Mouse (Mus musculus) naive thymus-derived CD4-positive, alpha-beta T cell, adult 2 months (primary cell): ENCODE data around the gene Filip1l.

ENCODE experiments used
- DNase-seq: peaks from one replicate; pipeline ENCODE4 v3.0.0-alpha.2; 2011; ENCODE audit warnings: low read depth

Gene Filip1l

DNA sequence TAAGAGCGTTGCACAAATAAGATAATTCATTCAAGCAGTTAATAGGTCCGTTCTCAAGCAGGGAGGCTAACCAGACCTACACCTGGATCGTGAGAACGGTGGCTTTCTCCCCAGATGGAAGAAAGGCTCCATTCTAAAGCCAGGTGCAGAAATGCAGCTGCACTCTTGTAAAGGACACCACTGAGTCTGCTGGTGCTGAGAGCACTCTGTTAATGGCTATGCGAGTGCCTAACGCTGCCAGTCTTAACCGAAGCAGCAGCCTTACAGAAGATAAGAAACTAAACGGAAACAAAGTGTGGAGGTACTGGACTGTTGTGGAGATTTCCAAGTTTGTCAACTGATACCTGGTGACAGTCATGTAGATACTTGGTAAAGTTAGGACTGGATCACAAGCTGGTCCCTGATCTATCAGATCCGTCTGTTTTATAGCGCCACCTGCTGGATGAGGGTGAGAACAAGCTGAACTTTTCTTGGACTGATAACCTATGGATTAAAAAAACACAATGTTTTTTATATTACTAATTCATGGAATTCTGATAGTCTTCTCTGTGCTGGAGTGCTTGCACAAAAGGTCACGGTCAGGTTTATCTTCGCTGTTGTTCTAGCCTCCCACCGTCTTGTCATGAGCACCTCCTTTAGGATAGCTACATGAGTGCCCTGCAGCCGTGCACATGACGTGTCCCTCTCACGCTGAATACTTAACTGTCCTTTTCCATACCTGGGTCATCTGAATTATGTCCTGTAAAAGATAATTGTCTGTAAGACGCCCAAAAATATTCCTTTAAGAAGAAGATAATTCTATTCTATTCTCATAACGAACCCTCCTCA, 45.7 kb downstream of the Filip1l start:
- peak; percentile 86 for DNase-seq

GRCm38 (mm10) chr16:57399566-57399965, 46.7 kb downstream of the Filip1l start:
- peak; percentile 70 for DNase-seq

GRCm38 (mm10) chr16:57401702-57402101, 48.8 kb downstream of the Filip1l start:
- DNase-seq: no peak

- peak; percentile 82 for DNase-seq
These were observed 50.0 kb downstream of the Filip1l start for GRCm38 (mm10) chr16:57402910-57403309.

DNA sequence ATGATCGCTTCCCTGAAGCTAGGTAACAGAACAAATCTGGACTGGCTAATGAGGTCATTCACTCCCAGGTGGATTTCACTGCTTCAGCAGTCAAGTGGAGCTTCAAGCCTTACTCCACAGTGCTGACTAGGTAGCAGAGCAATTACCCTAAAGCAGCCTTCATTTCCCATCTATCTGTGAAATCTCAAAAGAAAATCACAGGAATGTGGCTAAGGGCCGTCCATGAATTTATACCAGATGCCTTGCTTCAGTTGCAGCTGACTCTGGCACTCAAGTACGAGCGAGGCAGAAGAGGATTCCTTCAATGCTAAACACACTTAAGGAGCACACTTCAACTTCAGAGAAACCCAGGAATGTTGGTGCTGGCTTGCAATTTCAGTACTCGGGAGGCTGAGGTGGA, 50.9 kb downstream of the Filip1l start:
- DNase-seq: no peak

DNA sequence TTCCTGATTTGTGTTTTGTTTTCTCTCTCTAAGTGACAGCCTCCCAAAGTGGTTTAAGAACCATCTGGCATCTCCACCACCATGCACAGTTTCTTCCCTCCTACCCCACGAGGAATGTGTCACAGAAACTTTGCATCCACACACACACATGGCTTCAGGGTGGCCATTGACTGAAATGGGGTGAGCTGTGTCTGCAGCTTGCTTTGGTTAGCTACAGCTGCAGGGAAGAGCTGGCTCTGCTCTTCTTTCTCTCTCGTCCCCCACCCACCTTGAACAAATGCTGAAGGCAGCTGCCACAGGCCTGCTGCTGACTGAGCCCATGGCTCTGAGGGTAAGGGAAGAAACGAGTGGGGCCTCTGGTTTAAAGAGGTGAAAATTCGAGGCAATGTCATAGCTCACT, 59.9 kb downstream of the Filip1l start:
- DNase-seq: no peak

- no peak for DNase-seq
These were observed 63.2 kb downstream of the Filip1l start for GRCm38 (mm10) chr16:57416049-57416448.

DNA sequence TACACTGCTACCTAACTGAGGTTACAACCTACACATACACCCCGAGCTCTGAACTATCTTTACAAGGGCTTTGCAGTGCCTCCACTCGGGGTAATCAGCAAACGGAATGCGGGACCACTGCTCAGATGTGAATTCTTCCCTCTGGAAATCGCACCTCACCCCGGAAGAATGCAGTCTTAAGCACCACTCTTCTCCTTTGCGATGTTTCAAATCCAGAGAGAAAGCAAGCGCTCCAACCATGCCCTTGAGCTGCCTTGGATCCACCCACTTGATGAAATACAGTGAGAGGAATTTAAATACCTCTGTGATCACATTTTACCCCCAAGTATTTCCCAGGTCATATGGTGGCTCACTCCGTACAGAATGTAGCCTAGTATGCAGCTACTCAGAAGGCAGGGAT, 64.1 kb downstream of the Filip1l start:
- DNase-seq: no peak

DNA sequence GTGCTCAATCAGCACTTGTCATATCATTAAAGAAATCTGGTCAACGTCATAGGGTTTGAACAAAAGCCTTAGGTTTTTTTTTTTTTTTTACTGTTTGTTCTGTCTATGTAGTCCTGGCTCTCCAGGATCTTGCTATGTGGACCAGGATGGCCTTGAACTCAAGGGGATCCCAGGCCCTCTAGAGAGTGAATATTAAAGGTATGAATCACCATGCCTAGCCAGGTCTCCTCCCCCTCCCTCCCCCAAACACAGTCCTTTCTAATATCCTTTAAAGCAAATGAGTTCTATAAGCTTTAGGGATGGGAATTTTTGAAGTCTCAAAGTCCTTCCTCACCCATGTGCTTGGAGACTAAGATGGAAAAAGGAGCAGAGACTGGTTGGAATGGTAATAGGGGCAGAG, 65.1 kb downstream of the Filip1l start:
- no peak for DNase-seq

GRCm38 (mm10) chr16:57419332-57419731, 66.4 kb downstream of the Filip1l start:
- DNase-seq: no peak

- no peak for DNase-seq
These were observed 67.0 kb downstream of the Filip1l start for GRCm38 (mm10) chr16:57419881-57420280.

DNA sequence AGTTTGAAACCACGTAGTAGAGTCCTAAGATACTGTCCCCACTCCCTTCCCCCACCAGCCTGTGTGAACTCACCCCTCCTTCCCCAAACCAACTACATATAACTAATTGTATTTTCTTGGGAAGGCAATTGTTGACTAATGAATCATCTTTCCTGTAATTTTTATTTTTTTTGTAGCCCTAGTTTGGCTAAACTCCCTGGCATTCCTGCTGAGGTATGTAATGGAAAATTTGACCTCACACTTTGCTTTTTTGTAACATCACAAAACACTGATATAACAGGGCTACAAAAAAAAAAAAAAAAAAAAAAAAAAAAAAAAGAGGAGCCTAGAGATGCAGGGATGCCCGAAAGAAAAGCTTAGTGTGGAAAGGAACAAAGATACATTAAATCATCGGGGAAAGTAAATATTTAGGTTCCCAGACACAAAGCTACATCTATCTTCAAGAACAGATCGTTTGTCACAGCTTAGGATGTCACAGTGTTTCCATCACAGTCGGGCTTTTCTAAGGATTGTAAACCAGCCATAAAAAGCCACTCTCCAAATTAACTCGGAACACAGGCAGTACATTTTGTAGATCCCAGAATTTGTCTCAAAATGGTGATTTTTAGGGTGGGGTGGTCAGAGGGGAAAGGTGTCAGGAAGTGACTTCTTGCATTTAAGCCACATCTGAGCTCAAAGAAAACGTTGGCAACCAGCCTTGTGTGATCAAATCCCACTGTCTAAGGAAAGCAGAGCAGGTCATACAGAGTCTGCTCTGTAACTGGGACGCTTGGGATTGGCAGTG, 68.1 kb downstream of the Filip1l start:
- peak; percentile 48 for DNase-seq

GRCm38 (mm10) chr16:57421680-57422417, 69.0 kb downstream of the Filip1l start:
- peak; percentile 74 for DNase-seq

GRCm38 (mm10) chr16:57423001-57423800, 70.3 kb downstream of the Filip1l start:
- DNase-seq: peak; percentile 92

DNA sequence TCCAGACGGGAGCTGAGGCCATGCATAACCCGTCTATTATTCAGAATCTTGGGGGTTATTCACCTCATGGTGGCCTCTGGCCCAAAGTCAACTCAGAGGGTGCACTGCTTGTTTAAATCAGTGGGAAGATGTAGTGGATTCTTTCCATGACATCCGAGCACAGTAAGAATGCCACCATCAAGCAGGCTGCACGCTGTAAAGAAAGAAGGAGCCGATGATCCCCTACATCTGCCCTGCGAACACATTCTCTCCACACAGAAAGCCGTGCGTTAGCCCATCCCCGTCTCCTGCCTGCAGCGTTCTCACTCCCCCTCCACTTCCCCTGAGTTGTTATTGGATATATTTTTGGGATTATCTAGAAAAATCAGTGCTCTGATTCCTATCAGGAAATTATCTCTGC, 73.8 kb downstream of the Filip1l start:
- no peak for DNase-seq

- DNase-seq: no peak
These were observed 74.8 kb downstream of the Filip1l start for GRCm38 (mm10) chr16:57427516-57428285.

DNA sequence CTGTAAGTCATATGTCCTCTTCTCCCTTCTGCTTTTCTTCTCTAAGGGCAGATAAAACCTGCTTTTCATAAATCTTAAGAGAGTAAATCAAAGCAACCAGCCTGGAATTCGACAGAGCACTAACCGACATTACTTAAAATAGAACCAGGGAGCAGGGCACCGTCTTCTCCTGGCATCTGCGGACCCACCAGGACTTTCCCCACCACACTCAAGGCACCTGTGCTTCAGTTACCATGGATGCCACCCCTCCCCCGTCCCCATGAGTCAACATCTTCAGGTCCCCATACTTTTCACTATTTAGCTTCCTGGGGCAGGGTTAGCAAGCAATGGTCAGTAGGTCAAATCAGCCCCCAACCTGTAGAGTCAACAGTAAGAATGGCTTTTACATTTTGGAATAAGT, 76.1 kb downstream of the Filip1l start:
- DNase-seq: no peak

DNA sequence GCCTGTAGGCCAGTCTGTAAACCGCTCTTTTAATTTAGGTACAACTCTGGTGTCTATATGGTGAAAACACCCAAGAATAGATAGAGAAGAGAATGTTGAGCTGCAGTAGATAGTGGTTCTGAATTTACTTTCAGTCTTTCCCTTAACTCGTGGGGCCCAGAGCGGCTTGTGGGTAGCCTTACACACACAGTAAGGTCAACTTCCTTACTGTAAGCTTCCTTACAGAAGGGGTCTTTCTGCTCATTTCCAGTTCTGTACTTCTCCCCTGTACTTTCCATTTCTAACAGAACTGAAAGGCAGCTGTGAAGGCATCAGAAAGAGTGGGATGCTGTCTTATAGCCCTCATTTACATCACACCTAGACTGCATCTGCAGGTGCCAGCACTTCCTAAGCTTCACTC, 78.4 kb downstream of the Filip1l start:
- peak; percentile 29 for DNase-seq

- DNase-seq: no peak
These were observed 80.3 kb downstream of the Filip1l start for GRCm38 (mm10) chr16:57433173-57433572.

DNA sequence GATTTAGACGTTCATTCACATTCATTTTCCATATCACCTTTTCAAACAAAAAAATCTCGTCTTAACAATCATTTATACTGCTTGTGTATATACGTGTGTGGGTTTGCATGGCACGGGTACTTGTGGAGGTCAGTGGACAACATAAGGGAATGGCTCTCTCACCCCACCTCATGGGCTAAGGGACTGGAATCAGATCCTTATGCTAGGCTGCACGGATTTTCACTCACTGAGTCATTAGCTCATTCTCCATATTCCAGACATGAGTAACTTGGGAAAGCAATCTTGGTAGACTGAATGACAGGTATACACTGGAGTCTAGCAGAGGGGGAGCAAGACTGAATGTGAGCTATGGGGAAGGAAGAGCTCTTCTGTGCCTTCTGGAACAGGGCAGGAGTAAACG, 80.8 kb downstream of the Filip1l start:
- no peak for DNase-seq

DNA sequence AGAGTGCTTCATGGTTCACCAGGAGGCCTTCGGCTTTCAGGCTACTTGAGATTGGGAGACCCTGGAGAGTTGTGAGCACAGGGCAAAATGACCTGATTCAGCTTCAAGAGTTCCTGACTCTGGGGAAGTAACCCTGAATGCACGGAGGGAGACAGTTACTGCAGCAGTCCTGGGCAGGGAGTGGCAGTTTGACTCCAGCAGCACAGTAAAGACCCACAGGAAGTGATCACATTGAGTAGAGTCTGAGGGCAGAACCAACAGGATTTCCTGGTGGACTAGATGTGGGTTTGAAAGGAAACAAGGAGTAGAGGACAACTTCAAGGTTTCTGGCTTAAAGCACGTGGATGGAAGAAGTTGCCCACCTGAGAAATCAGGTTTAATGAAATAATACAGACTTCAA, 81.7 kb downstream of the Filip1l start:
- DNase-seq: peak; percentile 67
